Mouse (Mus musculus) cerebellum, postnatal 14 days (tissue): ENCODE measurements around the gene Gm4064.
"Not testable (repeated sequence)": the region's sequence is repeated elsewhere in the genome, so short reads cannot be mapped to it uniquely, and the experiment has no call there.

Experiments
- DNase-seq, 2 experiments: peaks; one replicate each; pipeline ENCODE4 v3.0.0; 2021; ENCODE audit warnings: mixed read lengths in 2 of 2

Gene Gm4064

GRCm38 (mm10) chrY:2796105-2796504 is at the start of gene Gm4064:
Gene Gm4064 (minus strand): TSS chrY:2796205.
- not testable (repeated sequence) for DNase-seq

GRCm38 (mm10) chrY:2830380-2830779 is 34.4 kb upstream of the Gm4064 start, which contains the start of the genes Rbmy and Gm10256:
Gene Rbmy (plus strand): TSS chrY:2830680.
Gene Gm10256 (plus strand): TSS chrY:2830699.
- not testable (repeated sequence) for DNase-seq
